Mouse (Mus musculus) G1E (cell line): ENCODE measurements at regions not wholly inside any gene's neighbourhood (a gene's known extent, or its start where the extent isn't known, plus 50 kb on each side); places are given as distances from the start of the nearest gene placed in this dataset.

Source experiments
- CTCF ChIP-seq: IDR thresholded peaks from 2 replicates; pipeline ENCODE4 v1.5.1; 2012; ENCODE audit warnings: low read depth, low read length, inconsistent platforms, mixed read lengths
- GATA1 ChIP-seq: IDR thresholded peaks from 2 replicates; pipeline ENCODE4 v1.6.1; 2012; ENCODE audit warnings: borderline replicate concordance, low read length, inconsistent platforms, mixed read lengths
- POLR2AphosphoS5 ChIP-seq: IDR thresholded peaks from 2 replicates; pipeline ENCODE4 v1.6.1; 2012; ENCODE audit warnings: low read depth, low read length, inconsistent platforms; ENCODE audit not compliant: insufficient replicate concordance

- no peak for TF ChIP-seq CTCF
- TF ChIP-seq GATA1, result no peak
- TF ChIP-seq POLR2AphosphoS5, result no peak
Observed at GRCm38 (mm10) chr13:43908041-43908644, 123.6 kb downstream of the Cd83 start.
